Mouse (Mus musculus) spleen, adult 2 months (tissue): Measurements from ENCODE around the gene Wdr13.

Source experiments
- CTCF ChIP-seq: fragments of 200-500 bp; IDR thresholded peaks from 2 replicates; pipeline ENCODE4 v1.5.1; 2011; ENCODE audit warnings: mild to moderate bottlenecking, inconsistent platforms; ENCODE audit not compliant: insufficient read depth, insufficient read length, insufficient replicate concordance; ENCODE audit errors: extremely low read depth
- POLR2A ChIP-seq: fragments of 200-500 bp; IDR thresholded peaks from 2 replicates; pipeline ENCODE4 v1.6.1; 2011; ENCODE audit warnings: low read depth, low read length, inconsistent platforms

DNA sequence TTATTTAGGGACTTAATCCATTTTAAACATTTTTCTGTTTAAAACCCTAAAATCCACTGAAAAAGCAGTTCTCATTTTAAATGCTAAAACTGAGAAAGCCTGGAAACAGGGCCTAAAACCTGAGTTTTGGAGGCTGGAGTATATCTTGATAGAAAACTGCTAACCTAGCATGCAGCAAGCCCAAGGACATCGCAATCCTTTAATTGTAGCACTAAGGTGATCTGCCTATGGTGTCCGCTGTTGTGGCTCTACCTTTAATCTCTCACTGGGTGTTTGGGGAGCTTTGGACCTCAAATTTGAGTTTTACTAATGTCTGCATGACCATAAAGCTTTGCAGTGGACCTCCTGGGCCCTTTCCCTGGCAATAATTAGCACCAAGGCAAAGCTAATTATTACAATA lies 7.8 kb upstream of the Wdr13 start:
- no peak for TF ChIP-seq CTCF
- TF ChIP-seq POLR2A, result no peak
